Mouse (Mus musculus) erythroblast, embryonic 14.5 days (primary cell): ENCODE data around the gene Wrnip1. TPM values are rescaled to one million over a fixed set of nuclear protein-coding genes. Genes with fewer than 3 reads are reported as not detected.

Experiments
- H3K27me3 ChIP-seq: 2 replicates; pipeline ENCODE4 v1.6.1; 2012; ENCODE audit warnings: inconsistent platforms; ENCODE audit not compliant: control insufficient read depth
- H3K36me3 ChIP-seq: 2 replicates; pipeline ENCODE4 v1.6.1; 2012; ENCODE audit warnings: mild to moderate bottlenecking, inconsistent platforms; ENCODE audit not compliant: control insufficient read depth
- H3K4me1 ChIP-seq: 2 replicates; pipeline ENCODE4 v1.6.1; 2012; ENCODE audit warnings: inconsistent platforms; ENCODE audit not compliant: control insufficient read depth
- H3K4me3 ChIP-seq: replicated peaks from 2 replicates; pipeline ENCODE3; 2012; ENCODE audit warnings: moderate library complexity, mild to moderate bottlenecking, inconsistent platforms
- H3K9me3 ChIP-seq: 2 replicates; pipeline ENCODE4 v1.6.1; 2012; ENCODE audit warnings: low read length, inconsistent platforms, mixed read lengths; ENCODE audit not compliant: control insufficient read depth
- GATA1 ChIP-seq: IDR thresholded peaks from 2 replicates; pipeline ENCODE4 v1.6.1; 2012; ENCODE audit warnings: low read length, inconsistent platforms, mixed read lengths
- TAL1 ChIP-seq: IDR thresholded peaks from 3 replicates; pipeline ENCODE4 v1.6.1; 2012; ENCODE audit warnings: low read length, inconsistent platforms, mixed read lengths
- polyA plus RNA-seq: library from polyadenylated mRNA; stranded (reverse); fragments of >175 nt; gene quantifications from 2 replicates; pipeline ENCODE4 v1.2.3, GENCODE M21; 2012

Gene Wrnip1
- polyA plus RNA-seq, 1 experiment: 3.6 TPM

GRCm38 (mm10) chr13:32839314-32839713 lies 37.5 kb downstream of the Wrnip1 start:
- H3K4me3 ChIP-seq: no peak overlapping the region
- no peaks in the 10 kb centered on the region for H3K4me1 ChIP-seq
- no peaks in the 10 kb centered on the region for H3K9me3 ChIP-seq
- TF ChIP-seq TAL1: no peak
- TF ChIP-seq GATA1: no peak
- no peaks in the 10 kb centered on the region for H3K27me3 ChIP-seq
- no peaks in the 10 kb centered on the region for H3K36me3 ChIP-seq

GRCm38 (mm10) chr13:32841349-32841748 lies 39.5 kb downstream of the Wrnip1 start:
- TF ChIP-seq TAL1 (no peak), GATA1 (no peak)
- no peaks in the 10 kb centered on the region for H3K4me1 ChIP-seq
- H3K27me3 ChIP-seq: no peaks in the 10 kb centered on the region

GRCm38 (mm10) chr13:32846221-32846620 lies 44.4 kb downstream of the Wrnip1 start:
- Histone ChIP-seq H3K4me3 (no peak overlapping the region), H3K27me3 (no peaks in the 10 kb centered on the region), H3K9me3 (no peaks in the 10 kb centered on the region), H3K4me1 (no peaks in the 10 kb centered on the region), H3K36me3 (no peaks in the 10 kb centered on the region)
- TF ChIP-seq TAL1: no peak
- TF ChIP-seq GATA1: no peak

More at GRCm38 (mm10) chr13:32841349-32841748, 39.5 kb downstream of the Wrnip1 start:
- H3K9me3 ChIP-seq: no peaks in the 10 kb centered on the region
- no peaks in the 10 kb centered on the region for H3K36me3 ChIP-seq
- no peak overlapping the region for H3K4me3 ChIP-seq

GRCm38 (mm10) chr13:32849092-32849491 lies 47.3 kb downstream of the Wrnip1 start:
- Histone ChIP-seq H3K36me3 (no peaks in the 10 kb centered on the region), H3K4me1 (no peaks in the 10 kb centered on the region), H3K4me3 (no peak overlapping the region), H3K27me3 (no peaks in the 10 kb centered on the region), H3K9me3 (no peaks in the 10 kb centered on the region)
- TF ChIP-seq TAL1 (no peak), GATA1 (no peak)

- no peaks in the 10 kb centered on the region for H3K27me3 ChIP-seq
- H3K4me1 ChIP-seq: no peaks in the 10 kb centered on the region
- no peaks in the 10 kb centered on the region for H3K9me3 ChIP-seq
- no peaks in the 10 kb centered on the region for H3K36me3 ChIP-seq
- TF ChIP-seq GATA1 (no peak), TAL1 (no peak)
- H3K4me3 ChIP-seq: no peak overlapping the region
These were observed 47.8 kb downstream of the Wrnip1 start for GRCm38 (mm10) chr13:32849531-32850123.

- Histone ChIP-seq H3K36me3 (no peaks in the 10 kb centered on the region), H3K27me3 (no peaks in the 10 kb centered on the region), H3K4me3 (no peak overlapping the region), H3K9me3 (no peaks in the 10 kb centered on the region), H3K4me1 (no peaks in the 10 kb centered on the region)
- TF ChIP-seq GATA1 (no peak), TAL1 (no peak)
These were observed 48.3 kb downstream of the Wrnip1 start for GRCm38 (mm10) chr13:32850156-32850555.

GRCm38 (mm10) chr13:32850668-32851404 lies 49.0 kb downstream of the Wrnip1 start, which contains the start of gene Serpinb1a:
Serpinb1a (minus strand) TSS chr13:32851185.
- Histone ChIP-seq H3K9me3 (no peaks in the 10 kb centered on the region), H3K27me3 (no peaks in the 10 kb centered on the region), H3K36me3 (no peaks in the 10 kb centered on the region), H3K4me3 (no peak within 1 kb of the TSS), H3K4me1 (no peaks in the 10 kb centered on the region)
- TF ChIP-seq GATA1: no peak
- TF ChIP-seq TAL1: no peak

- Histone ChIP-seq H3K9me3 (no peaks in the 10 kb centered on the region), H3K4me1 (no peaks in the 10 kb centered on the region), H3K36me3 (no peaks in the 10 kb centered on the region), H3K27me3 (no peaks in the 10 kb centered on the region), H3K4me3 (no peak overlapping the region)
- TF ChIP-seq GATA1 (no peak), TAL1 (no peak)
These were observed 50.1 kb downstream of the Wrnip1 start for GRCm38 (mm10) chr13:32851967-32852366.

GRCm38 (mm10) chr13:32852539-32852938 lies 50.7 kb downstream of the Wrnip1 start:
- no peaks in the 10 kb centered on the region for H3K4me1 ChIP-seq
- H3K4me3 ChIP-seq: no peak overlapping the region
- no peak for TF ChIP-seq TAL1
- TF ChIP-seq GATA1: no peak
- no peaks in the 10 kb centered on the region for H3K36me3 ChIP-seq
- no peaks in the 10 kb centered on the region for H3K27me3 ChIP-seq
- no peaks in the 10 kb centered on the region for H3K9me3 ChIP-seq
